Mouse (Mus musculus) C3H10T1/2 (cell line): Measurements from ENCODE around the gene Gprasp2. TPM values are rescaled to one million over a fixed set of nuclear protein-coding genes. Genes with fewer than 3 reads are reported as not detected.

Experiments
- polyA plus RNA-seq, 2 experiments: library from polyadenylated mRNA; unstranded; fragments of >200 nt; fragmentation: generic; extraction: Trizol; gene quantifications; one replicate each; pipeline ENCODE4 v1.2.1; 2012; ENCODE audit warnings: missing spikeins in 2 of 2

Gene Gprasp2
- under 1 TPM in 1 of 2 experiments, not detected in 1; 0.01 TPM for polyA plus RNA-seq

GRCm38 (mm10) chrX:135838521-135839360, at the start of gene Gprasp2:
Gene Gprasp2 (plus strand): TSS chrX:135839034.

GRCm38 (mm10) chrX:135797212-135797644, 41.6 kb upstream of the Gprasp2 start, which contains the start of gene Bhlhb9:
Gene Bhlhb9 (plus strand): TSS chrX:135797594.

Other genes starting within 250 kb of the Gprasp2 start
- under 1 TPM in 1 of 2 experiments, not detected in 1; 0.02 TPM for gene Nxf7, start 240.3 kb upstream of the Gprasp2 start, polyA plus RNA-seq
- gene Prame, start 211.3 kb upstream of the Gprasp2 start, polyA plus RNA-seq, result not detected
- gene Tcp11x2, start 145.2 kb upstream of the Gprasp2 start, polyA plus RNA-seq, result under 1 TPM in 1 of 2 experiments, not detected in 1; 0.08 TPM
- gene Tmsb15a, start 113.8 kb upstream of the Gprasp2 start, polyA plus RNA-seq, result not detected
- 1 to 10 TPM in 1 of 2 experiments, under 1 TPM in 1; 0.08 to 1.4 TPM for gene Armcx5, start 96.3 kb upstream of the Gprasp2 start, polyA plus RNA-seq
- 1 to 10 TPM; 1.1 to 3.8 TPM for gene Gprasp1, start 96.3 kb upstream of the Gprasp2 start, polyA plus RNA-seq
- under 1 TPM; 0.04 to 0.72 TPM for gene Bhlhb9, start 41.4 kb upstream of the Gprasp2 start, polyA plus RNA-seq
- gene Arxes2, start 154.8 kb downstream of the Gprasp2 start, polyA plus RNA-seq, result under 1 TPM; 0.06 to 0.27 TPM
- gene Arxes1, start 194.3 kb downstream of the Gprasp2 start, polyA plus RNA-seq, result not detected
- under 1 TPM in 1 of 2 experiments, not detected in 1; 0.02 TPM for gene Bex2, start 229.2 kb downstream of the Gprasp2 start, polyA plus RNA-seq
- under 1 TPM; 0.05 to 0.54 TPM for gene Nxf3, start 246.2 kb downstream of the Gprasp2 start, polyA plus RNA-seq